Mouse (Mus musculus): Measurements from ENCODE around the gene Gm36210.

GRCm38 (mm10) chr7:4865090-4865489 lies 41.2 kb downstream of the Gm36210 start:
- 0 out of 2 replicates have a peak, but pooled peaks have one; percentile 24 for TF ChIP-seq POLR2A (IDR thresholded peaks at IDR 0.05; ENCODE audit: low read depth, low read length)
- TF ChIP-seq CTCF (IDR thresholded peaks at IDR 0.05; ENCODE audit: borderline replicate concordance, insufficient read depth, low read length): 0 out of 2 replicates have a peak, but pooled peaks have one; percentile 6

Data from embryonic fibroblast, embryonic 13.5 days (primary cell).